ENCODE assay signal across 8 mouse cellular contexts in the genomic region with DNA sequence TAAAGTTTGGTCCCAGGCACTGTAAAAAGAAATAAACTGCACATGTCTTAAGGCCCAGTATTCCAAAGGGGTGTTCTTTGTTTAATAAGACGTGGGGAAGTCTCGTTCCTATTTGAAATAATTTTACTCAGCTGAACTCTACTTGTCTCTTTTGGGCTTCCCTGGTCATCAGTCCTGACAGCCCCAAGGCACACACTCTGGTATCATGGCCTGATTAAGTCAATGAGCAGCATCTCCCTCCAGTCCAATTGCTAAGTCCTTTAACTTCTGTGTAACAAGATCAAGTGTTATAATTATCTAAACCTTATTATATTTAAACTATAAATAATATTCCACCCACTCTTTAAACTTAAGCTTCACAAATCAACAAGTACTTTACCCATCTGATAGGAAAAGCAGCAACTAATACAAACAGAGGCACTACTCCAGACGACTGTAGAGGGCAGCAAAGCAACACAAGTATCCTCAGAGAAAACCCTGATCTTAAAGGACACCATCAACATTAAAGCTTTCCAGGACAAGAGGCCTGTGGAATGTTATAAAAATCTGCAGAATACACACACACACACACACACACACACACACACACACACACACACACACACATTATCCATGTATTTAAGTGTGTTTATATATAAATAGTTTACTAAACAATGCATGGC. TPM values are rescaled to one million over a fixed set of nuclear protein-coding genes. Genes with fewer than 3 reads are reported as not detected.
DNase-seq lines count a peak whose midpoint lies in the region; ATAC-seq and TF ChIP-seq lines count a peak whose summit lies in the region.
"Had no signal": no experiment of that assay in that cellular context is flagged by ENCODE, and none has a peak within 500 bp of the region (broad histone marks: within the 10 kb centered on the region; RNA-seq: fewer than 3 reads in every experiment).

No protein-coding gene starts in this region.

- H3K4me2 ChIP-seq in CH12.LX (ENCODE audit: insufficient read depth, low read depth, poor library complexity, severe bottlenecking), result no peak overlapping the region
- H3K4me2 ChIP-seq: embryonic facial prominence, embryonic 15.5 days had no signal

- in situ Hi-C loops in CH12.LX (cut with MboI; ENCODE audit: low pct_ligation_motif_present, low pct_unique_long_range_greater_than_20kb, low sequenced_read_pairs), result no loop called here

- intact Hi-C loops in gastrocnemius, postnatal 14 days (cut with DNase I; ENCODE audit: low total_unique reads), result loop anchor here (10.0 kb wide), 1 partner anchor 437 kb away; no protein-coding TSS in a partner anchor

- TF ChIP-seq RAD21 in CH12.LX (IDR thresholded peaks at IDR 0.05; ENCODE audit: low read depth, low read length), result peak; percentile 71

- peaks cover 32% of the 10 kb centered on the region for H3K9me3 ChIP-seq in CH12.LX (replicated peaks; ENCODE audit: low read length)
- H3K9me3 ChIP-seq: embryonic facial prominence, embryonic 15.5 days had no signal

- no peak overlapping the region for H3K4me3 ChIP-seq in CH12.LX (replicated peaks in 1 of 3; ENCODE audit: low read depth in 2 of 3, low read length in 2 of 3, poor library complexity in 1 of 3)
- H3K4me3 ChIP-seq: embryonic facial prominence, embryonic 15.5 days had no signal

- TF ChIP-seq POLR2A in CH12.LX (IDR thresholded peaks at IDR 0.05; ENCODE audit: low read depth, low read length), result no peak

- H3K9ac ChIP-seq in CH12.LX (ENCODE audit: insufficient read depth, low read depth), result no peak overlapping the region
- H3K9ac ChIP-seq: embryonic facial prominence, embryonic 15.5 days had no signal

- TF ChIP-seq CTCF in CH12.LX (conservative IDR thresholded peaks at IDR 0.05 in 1 of 2, IDR thresholded peaks at IDR 0.05 in 1 of 2; ENCODE audit: low read depth in 2 of 2, low read length in 2 of 2), result peak in 1 of 2 experiments; percentile 66; a peak in 2 of 4 replicates

- no peak for TF ChIP-seq EP300 in CH12.LX (IDR thresholded peaks at IDR 0.05; ENCODE audit: low read length)

- no peak overlapping the region for H3K27ac ChIP-seq in CH12.LX (ENCODE audit: insufficient read depth, low read depth)
- H3K27ac ChIP-seq: embryonic facial prominence, embryonic 15.5 days had no signal

- ATAC-seq in megakaryocyte progenitor cell, adult 5-6 weeks (replicated peaks; ENCODE audit: poor library complexity), result peak; percentile 84

- dilution Hi-C loops in CH12.LX (cut with MboI; ENCODE audit: extremely low pct_ligation_motif_present, extremely low pct_unique_long_range_greater_than_20kb, low sequenced_read_pairs), result no loop called here

- peak; percentile 88 for DNase-seq in 3T3-L1 (ENCODE audit: low read depth, low spot score)
- peak; percentile 37 for DNase-seq in CH12.LX (ENCODE audit: extremely low read depth)
- DNase-seq in cerebellum, postnatal 14 days, result peak; percentile 79 to 85
- peak; percentile 13 for DNase-seq in gastrocnemius, postnatal 14 days
- peak; percentile 76 for DNase-seq in kidney, postnatal 10 days
- peak; percentile 6 for DNase-seq in thymus, postnatal 25 days

- no peaks in the 10 kb centered on the region for H3K36me3 ChIP-seq in CH12.LX (replicated peaks in 1 of 2; ENCODE audit: control insufficient read depth in 1 of 2, insufficient read depth in 1 of 2, low read length in 1 of 2)
- H3K36me3 ChIP-seq: embryonic facial prominence, embryonic 15.5 days had no signal

- no peaks in the 10 kb centered on the region for H3K27me3 ChIP-seq in CH12.LX (replicated peaks)
- H3K27me3 ChIP-seq: embryonic facial prominence, embryonic 15.5 days had no signal

- no peaks in the 10 kb centered on the region for H3K4me1 ChIP-seq in CH12.LX (ENCODE audit: control insufficient read depth in 1 of 2, insufficient read depth in 2 of 2)
- H3K4me1 ChIP-seq: embryonic facial prominence, embryonic 15.5 days had no signal

- H3K79me2 ChIP-seq in CH12.LX (replicated peaks; ENCODE audit: control insufficient read depth, extremely low read depth, insufficient read depth, poor library complexity, severe bottlenecking), result no peaks in the 10 kb centered on the region

TF ChIP-seq in CH12.LX, 34 proteins besides CTCF, POLR2A, EP300 and RAD21:
- TF ChIP-seq ZC3H11A (IDR thresholded peaks at IDR 0.05; ENCODE audit: low read depth, low read length), result peak; percentile 10; the same call in 1 of the 2 replicates
- TF ChIP-seq BHLHE40 (IDR thresholded peaks at IDR 0.05; ENCODE audit: low read depth, low read length), result no peak
- peak; percentile 46 for TF ChIP-seq SMC3 (IDR thresholded peaks at IDR 0.05; ENCODE audit: low read depth, low read length)

RNA-seq across cellular contexts. Expression of a gene that starts 10.8 kb away (rescaled TPM):
- total RNA-seq in CH12.LX (2012; rRNA removed) (not detected in 2 replicates), CH12.LX (2014; rRNA removed) (not detected in 2 replicates)
- polyA plus RNA-seq in CH12.LX (2012; ENCODE audit: insufficient read length, low read depth), result not detected in 2 replicates
- total RNA-seq in gastrocnemius, postnatal 14 days (2021), result 10 to 100 TPM; 10.1 to 10.5 TPM
- total RNA-seq in megakaryocyte progenitor cell, adult 5-6 weeks (2015), result 0.57 and 0.61 TPM in 2 replicates
- 0.44 and 2.3 TPM in 2 replicates for total RNA-seq in megakaryocyte progenitor cell, adult 5-6 weeks (2017)

Comparison
In these comparisons a context has a peak if more than half of its experiments do, and no peak if none do; other contexts are left out.
1. DNase-seq: peak in every context shown above with its lines; median percentile 88 in 3T3-L1; 82 in cerebellum, postnatal 14 days; 76 in kidney, postnatal 10 days; 37 in CH12.LX; 13 in gastrocnemius, postnatal 14 days; 6 in thymus, postnatal 25 days.